Mouse (Mus musculus) hindlimb bud, embryonic 11.5 days (tissue): Measurements from ENCODE around the gene Plpp3.

Source experiments
- DNase-seq: peaks from one replicate; pipeline ENCODE4 v3.0.0-alpha.2; 2012; ENCODE audit warnings: low read depth, low spot score; ENCODE audit errors: extremely low spot score

Plpp3 gene

GRCm38 (mm10) chr4:105187873-105188272 lies 30.7 kb downstream of the Plpp3 start:
- no peak for DNase-seq

GRCm38 (mm10) chr4:105188801-105189200 lies 31.7 kb downstream of the Plpp3 start:
- no peak for DNase-seq

GRCm38 (mm10) chr4:105190826-105191225 lies 33.7 kb downstream of the Plpp3 start:
- no peak for DNase-seq

DNA sequence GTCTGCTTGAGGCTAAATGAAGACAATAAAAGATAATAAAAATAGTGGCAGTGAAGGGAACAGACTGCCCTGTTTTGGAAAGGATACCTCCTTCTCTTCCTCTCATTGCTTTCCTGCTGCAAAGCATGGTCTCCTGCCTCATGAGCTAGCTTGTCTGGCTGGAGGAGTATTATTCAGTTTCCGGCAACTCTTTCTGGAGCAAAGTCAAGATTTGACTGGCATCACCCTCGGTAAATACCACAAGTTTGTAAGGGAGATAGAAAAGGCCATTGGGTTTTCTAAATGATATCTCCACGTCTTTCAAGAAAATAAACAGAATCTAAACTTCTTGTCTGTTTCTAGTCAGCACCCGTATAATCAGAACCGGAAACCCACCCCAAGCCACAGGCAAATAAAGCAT lies 34.4 kb downstream of the Plpp3 start:
- no peak for DNase-seq

- DNase-seq = no peak
Observed at GRCm38 (mm10) chr4:105192665-105193064, 35.5 kb downstream of the Plpp3 start.

DNA sequence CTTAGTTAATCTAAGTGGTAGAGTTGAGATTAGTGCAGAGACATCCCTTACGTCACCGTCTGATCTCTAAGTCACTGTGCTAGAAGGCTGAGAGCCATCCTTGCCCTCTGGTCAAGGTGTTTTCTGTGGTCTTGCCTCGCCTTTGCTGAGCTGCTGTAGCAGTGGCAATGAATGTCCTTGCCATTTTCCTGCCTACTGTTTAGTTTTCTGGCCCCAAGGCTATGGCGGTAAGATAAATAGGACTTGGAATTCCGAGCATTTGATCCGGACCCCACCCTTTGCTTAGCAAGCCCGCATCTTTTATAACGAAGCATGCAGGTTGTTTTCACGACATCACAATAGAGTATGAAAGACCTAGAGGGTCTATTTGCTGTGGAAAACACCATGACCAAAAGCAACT lies 38.1 kb downstream of the Plpp3 start:
- DNase-seq = no peak

- no peak for DNase-seq
Observed at GRCm38 (mm10) chr4:105196099-105196498, 39.0 kb downstream of the Plpp3 start.

- DNase-seq = no peak
Observed at GRCm38 (mm10) chr4:105196993-105197765, 40.0 kb downstream of the Plpp3 start.

DNA sequence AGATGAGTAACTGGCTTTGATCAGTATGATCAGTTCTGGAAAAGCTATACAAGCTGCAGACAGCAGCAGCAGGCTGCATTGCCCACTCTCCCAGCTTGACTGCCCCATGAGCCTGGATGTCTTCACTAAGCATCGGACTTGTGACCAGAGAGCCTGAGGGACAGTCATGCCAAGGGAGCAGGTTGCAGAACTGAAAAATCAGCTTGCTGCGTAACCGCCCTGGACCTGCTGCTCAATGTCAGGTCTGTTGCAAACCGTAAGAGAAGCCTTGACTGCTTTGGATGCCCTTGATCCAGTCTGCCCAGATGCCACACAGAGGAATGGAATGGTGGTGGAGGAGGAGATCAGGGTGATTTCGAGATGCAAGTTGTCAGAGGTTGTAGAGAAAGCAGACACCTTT lies 41.5 kb downstream of the Plpp3 start:
- no peak for DNase-seq

GRCm38 (mm10) chr4:105199345-105199744 lies 42.2 kb downstream of the Plpp3 start:
- DNase-seq = no peak

GRCm38 (mm10) chr4:105200624-105201524 lies 43.7 kb downstream of the Plpp3 start:
- DNase-seq = peak; percentile 71

GRCm38 (mm10) chr4:105202439-105202838 lies 45.3 kb downstream of the Plpp3 start:
- DNase-seq = no peak

DNA sequence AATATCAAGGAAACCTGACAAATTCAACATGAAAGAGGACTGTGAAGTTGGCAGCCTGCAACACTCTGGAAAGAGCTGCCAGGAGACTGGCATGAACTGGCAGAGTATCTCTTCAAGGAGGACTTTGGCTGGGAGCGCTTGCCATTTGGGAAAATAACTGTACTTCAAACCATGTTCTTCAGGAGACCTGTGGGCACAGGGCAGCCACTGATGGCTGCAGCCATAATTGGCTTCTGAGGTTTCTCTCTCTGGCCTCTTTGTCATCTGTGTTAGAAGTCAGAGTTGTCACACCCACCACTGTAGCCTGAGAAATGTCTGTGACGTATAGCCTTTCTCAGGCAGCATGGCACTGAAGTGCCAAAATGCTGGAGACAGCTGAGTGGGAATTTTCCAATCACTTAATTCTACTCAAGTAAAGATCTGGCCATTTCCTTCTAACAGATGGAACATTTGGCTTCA lies 46.2 kb downstream of the Plpp3 start:
- no peak for DNase-seq

- DNase-seq = no peak
Observed at GRCm38 (mm10) chr4:105204071-105204470, 46.9 kb downstream of the Plpp3 start.

- DNase-seq = peak; percentile 78
Observed at GRCm38 (mm10) chr4:105205045-105205851, 48.1 kb downstream of the Plpp3 start.

DNA sequence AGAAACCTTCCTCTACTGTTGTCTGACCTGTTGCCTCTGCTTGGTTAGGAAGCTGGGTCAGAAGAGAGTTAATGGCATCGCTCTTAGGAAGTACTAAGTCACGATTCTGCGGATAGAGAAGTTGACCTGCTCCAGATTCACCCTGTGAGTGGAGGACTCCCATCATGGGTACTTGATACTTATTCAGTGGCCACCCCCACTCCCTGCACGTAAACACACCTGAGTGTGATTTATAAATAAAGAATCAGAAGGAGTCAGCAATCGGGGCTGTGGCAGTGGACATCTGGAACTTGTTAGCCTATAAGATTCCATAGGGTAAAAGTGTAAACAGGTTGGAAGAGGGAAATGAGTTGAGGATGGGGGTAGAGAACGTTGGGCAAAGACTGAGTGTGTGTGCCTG lies 49.0 kb downstream of the Plpp3 start:
- DNase-seq = no peak

DNA sequence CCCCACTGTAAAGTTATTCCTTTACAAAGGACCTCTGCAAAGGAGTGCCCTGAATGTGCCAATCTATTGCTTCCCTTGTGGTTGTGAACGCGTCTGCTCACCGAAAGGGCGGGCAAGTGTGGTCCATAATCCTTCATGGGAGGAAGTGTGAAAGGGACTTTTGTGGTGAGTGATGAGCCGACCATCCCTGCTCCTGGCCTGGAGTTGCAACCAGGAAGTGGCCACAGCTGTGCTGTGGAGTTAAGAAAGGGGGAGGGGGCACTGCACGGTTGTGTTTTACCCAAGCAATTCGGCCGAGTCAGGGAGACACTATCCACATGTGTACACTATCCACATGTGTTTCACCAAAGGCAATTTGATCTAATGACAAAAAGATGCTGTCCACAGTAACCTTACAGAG lies 49.8 kb downstream of the Plpp3 start:
- DNase-seq = no peak

GRCm38 (mm10) chr4:105207641-105208040 lies 50.5 kb downstream of the Plpp3 start:
- DNase-seq = no peak

DNA sequence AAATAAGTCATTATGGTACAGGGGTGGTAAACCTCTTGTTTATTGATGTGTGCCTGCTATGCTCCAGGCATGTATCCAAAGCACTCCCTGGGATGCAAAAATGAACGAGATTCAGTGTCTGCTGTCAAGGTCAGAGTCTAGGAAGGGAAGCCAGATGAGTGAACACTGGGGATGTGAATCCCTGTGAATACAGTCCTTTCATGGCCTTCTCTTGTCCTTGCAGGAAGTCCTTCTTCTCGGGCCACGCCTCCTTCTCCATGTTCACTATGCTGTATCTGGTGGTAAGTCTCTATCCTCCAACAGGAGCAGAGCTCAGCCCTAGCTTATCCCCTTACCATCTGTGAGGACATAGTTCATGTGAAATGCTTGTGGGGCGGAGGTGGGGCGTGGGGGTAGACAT lies 51.8 kb downstream of the Plpp3 start:
- DNase-seq = no peak

- no peak for DNase-seq
Observed at GRCm38 (mm10) chr4:105213314-105213713, 56.2 kb downstream of the Plpp3 start.

DNA sequence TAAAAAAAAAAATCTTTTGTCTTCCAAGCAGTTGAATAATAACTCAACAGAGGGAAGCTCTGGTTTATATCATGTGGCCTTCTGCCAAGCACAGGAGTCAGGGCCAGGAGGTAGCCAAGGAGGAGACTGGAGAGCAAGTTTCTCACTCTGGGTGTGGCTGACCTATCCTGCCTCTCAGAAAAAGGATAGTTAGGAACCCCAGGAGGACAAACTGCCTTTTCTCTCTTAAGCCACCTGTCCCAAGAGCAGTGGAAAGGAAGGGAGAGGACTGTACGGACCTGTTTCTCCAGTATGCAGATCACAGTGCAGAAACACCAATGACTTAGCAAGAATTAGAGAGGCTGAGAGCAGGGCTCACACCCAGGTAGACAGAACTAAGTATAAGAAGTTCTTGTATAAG lies 57.3 kb downstream of the Plpp3 start:
- no peak for DNase-seq
